Mouse (Mus musculus) olfactory bulb, adult 2 months (tissue): Measurements from ENCODE around the gene Gm42957.

Experiments
- CTCF ChIP-seq: fragments of 200-500 bp; IDR thresholded peaks from 2 replicates; pipeline ENCODE4 v1.5.1; 2012; ENCODE audit warnings: low read depth, mild to moderate bottlenecking, low read length, moderate library complexity; ENCODE audit not compliant: insufficient read depth
- POLR2A ChIP-seq: fragments of 200-500 bp; IDR thresholded peaks from 2 replicates; pipeline ENCODE4 v1.6.1; 2012; ENCODE audit warnings: mild to moderate bottlenecking, low read depth, low read length, moderate library complexity; ENCODE audit not compliant: insufficient read depth

DNA sequence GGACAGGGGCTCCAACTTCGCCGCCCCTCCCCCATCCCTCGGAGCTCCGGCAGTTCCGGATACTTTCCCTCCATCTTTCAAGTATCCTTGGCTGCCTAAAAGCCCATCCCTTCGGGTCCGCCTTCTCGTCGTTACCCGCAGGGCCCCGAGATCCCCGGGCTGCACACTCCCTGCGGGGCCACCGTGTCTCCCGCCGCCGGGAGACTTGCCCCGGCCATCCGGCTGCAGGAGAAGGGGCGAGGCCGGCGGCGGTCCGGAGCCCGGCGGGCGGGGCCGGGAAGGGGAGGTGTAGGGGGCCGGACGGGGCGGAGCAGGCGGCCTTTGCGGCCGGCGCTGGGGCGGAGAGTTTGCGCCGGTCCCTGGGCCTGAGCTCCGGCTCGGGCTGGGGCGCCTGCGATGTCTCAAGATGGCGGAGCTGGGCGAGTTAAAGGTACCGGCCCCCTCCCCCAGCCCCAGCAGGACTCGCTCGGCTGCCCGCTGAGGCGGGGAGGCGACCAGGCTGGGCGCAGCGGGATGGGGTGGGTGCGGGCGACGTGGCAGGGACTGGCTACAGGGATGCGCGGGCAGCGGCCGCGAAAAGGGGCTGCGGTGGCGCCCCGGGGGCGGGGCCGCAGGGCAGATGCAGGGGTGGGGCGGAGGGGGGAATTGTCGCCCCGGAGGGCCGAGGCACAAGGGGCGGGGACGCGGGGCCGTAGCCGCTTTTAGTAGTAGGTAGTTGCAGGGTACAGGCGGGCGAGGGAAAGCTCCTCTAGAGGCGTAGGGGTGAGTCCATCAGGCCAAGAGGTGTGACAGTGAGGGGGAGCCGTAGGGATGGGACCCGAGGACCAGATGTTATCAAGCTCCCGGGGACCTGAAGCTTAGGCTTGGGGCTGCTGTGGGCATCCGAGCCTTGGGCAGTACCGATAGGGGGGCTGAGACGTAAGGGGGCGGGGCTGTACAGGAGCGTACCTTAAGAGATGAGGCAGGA lies 61.8 kb downstream of the Gm42957 start:
- TF ChIP-seq CTCF (no peak), POLR2A (no peak)
